Mouse (Mus musculus): Measurements from ENCODE around the gene Fpr1. TPM values are rescaled to one million over a fixed set of nuclear protein-coding genes. Genes with fewer than 3 reads are reported as not detected.
A peak's percentile ranks its signal among the peaks of the same experiment; 100 is the strongest.
"Not testable (repeated sequence)": the region's sequence is repeated elsewhere in the genome, so short reads cannot be mapped to it uniquely, and the experiment has no call there.

Fpr1 gene
- polyA plus RNA-seq, 1 experiment from 2014 or later, result not detected

GRCm38 (mm10) chr17:17857446-17857845, 26.3 kb downstream of the Fpr1 start:
- ATAC-seq (ENCODE audit: low FRiP score), result no peak
- no peak overlapping the region for H3K9ac ChIP-seq
- no peaks in the 10 kb centered on the region for H3K9me3 ChIP-seq (ENCODE audit: control insufficient read depth, low read length)
- H3K27ac ChIP-seq, result no peak overlapping the region
- no peaks in the 10 kb centered on the region for H3K4me1 ChIP-seq (replicated peaks; ENCODE audit: control insufficient read depth, insufficient read depth, low read length)
- no peak for DNase-seq (ENCODE audit: low spot score)
- H3K27me3 ChIP-seq (ENCODE audit: control insufficient read depth, insufficient read depth, low read length), result no peaks in the 10 kb centered on the region
- H3K4me3 ChIP-seq (replicated peaks; ENCODE audit: low read length), result no peak overlapping the region
- H3K4me2 ChIP-seq (replicated peaks), result no peak overlapping the region
- peaks cover 4% of the 10 kb centered on the region; the same call in 1 of the 2 replicates for H3K36me3 ChIP-seq (replicated peaks; ENCODE audit: control insufficient read depth, insufficient read depth)
- 79% methylated on average over 1 of the region's 1 CpGs for WGBS

GRCm38 (mm10) chr17:17856612-17857011, 27.1 kb downstream of the Fpr1 start:
- no peaks in the 10 kb centered on the region for H3K27me3 ChIP-seq (ENCODE audit: control insufficient read depth, insufficient read depth, low read length)
- 81% methylated on average over 1 of the region's 1 CpGs for WGBS
- H3K36me3 ChIP-seq (replicated peaks; ENCODE audit: control insufficient read depth, insufficient read depth), result no peaks in the 10 kb centered on the region
- DNase-seq (ENCODE audit: low spot score), result no peak
- ATAC-seq (ENCODE audit: low FRiP score), result no peak
- no peak overlapping the region for H3K27ac ChIP-seq
- no peaks in the 10 kb centered on the region for H3K9me3 ChIP-seq (ENCODE audit: control insufficient read depth, low read length)
- H3K4me3 ChIP-seq (replicated peaks; ENCODE audit: low read length), result no peak overlapping the region
- no peak overlapping the region for H3K9ac ChIP-seq
- H3K4me2 ChIP-seq (replicated peaks), result no peak overlapping the region
- H3K4me1 ChIP-seq (replicated peaks; ENCODE audit: control insufficient read depth, insufficient read depth, low read length), result no peaks in the 10 kb centered on the region

- Histone ChIP-seq H3K27me3 (ENCODE audit: control insufficient read depth, insufficient read depth, low read length) (no peaks in the 10 kb centered on the region), H3K4me3 (replicated peaks; ENCODE audit: low read length) (no peak within 1 kb of the TSS), H3K36me3 (replicated peaks; ENCODE audit: control insufficient read depth, insufficient read depth) (no peaks in the 10 kb centered on the region), H3K9me3 (ENCODE audit: control insufficient read depth, low read length) (no peaks in the 10 kb centered on the region), H3K4me1 (replicated peaks; ENCODE audit: control insufficient read depth, insufficient read depth, low read length) (no peaks in the 10 kb centered on the region), H3K27ac (no peak within 1 kb of the TSS), H3K4me2 (replicated peaks) (no peak within 1 kb of the TSS), H3K9ac (no peak within 1 kb of the TSS)
- no peak for DNase-seq (ENCODE audit: low spot score)
- ATAC-seq (ENCODE audit: low FRiP score), result peak; percentile 51; the same call in 1 of the 2 replicates
- 68% methylated on average over 8 of the region's 8 CpGs for WGBS
Observed at GRCm38 (mm10) chr17:17855064-17855838, 28.5 kb downstream of the Fpr1 start, which contains the start of gene Has1. Gene Has1 (minus strand): TSS chr17:17855205.

GRCm38 (mm10) chr17:17849906-17850712, 33.6 kb downstream of the Fpr1 start:
- Histone ChIP-seq H3K4me3 (replicated peaks; ENCODE audit: low read length) (peak overlapping the region; percentile 24), H3K4me1 (replicated peaks; ENCODE audit: control insufficient read depth, insufficient read depth, low read length) (no peaks in the 10 kb centered on the region), H3K27me3 (ENCODE audit: control insufficient read depth, insufficient read depth, low read length) (no peaks in the 10 kb centered on the region), H3K9me3 (ENCODE audit: control insufficient read depth, low read length) (no peaks in the 10 kb centered on the region), H3K4me2 (replicated peaks) (peak overlapping the region; percentile 48), H3K27ac (no peak overlapping the region), H3K36me3 (replicated peaks; ENCODE audit: control insufficient read depth, insufficient read depth) (no peaks in the 10 kb centered on the region), H3K9ac (peak overlapping the region; percentile 34)
- 19% methylated on average over 55 of the region's 55 CpGs for WGBS
- DNase-seq (ENCODE audit: low spot score), result no peak
- ATAC-seq (ENCODE audit: low FRiP score), result peak; percentile 57

GRCm38 (mm10) chr17:17848988-17849387, 34.8 kb downstream of the Fpr1 start:
- no peaks in the 10 kb centered on the region for H3K27me3 ChIP-seq (ENCODE audit: control insufficient read depth, insufficient read depth, low read length)
- no peaks in the 10 kb centered on the region for H3K36me3 ChIP-seq (replicated peaks; ENCODE audit: control insufficient read depth, insufficient read depth)
- no peak overlapping the region for H3K4me2 ChIP-seq (replicated peaks)
- H3K4me3 ChIP-seq (replicated peaks; ENCODE audit: low read length), result no peak overlapping the region
- no peak for DNase-seq (ENCODE audit: low spot score)
- WGBS, result 88% methylated on average over 2 of the region's 2 CpGs
- no peak for ATAC-seq (ENCODE audit: low FRiP score)
- no peaks in the 10 kb centered on the region for H3K9me3 ChIP-seq (ENCODE audit: control insufficient read depth, low read length)
- no peak overlapping the region for H3K27ac ChIP-seq
- no peak overlapping the region for H3K9ac ChIP-seq
- no peaks in the 10 kb centered on the region for H3K4me1 ChIP-seq (replicated peaks; ENCODE audit: control insufficient read depth, insufficient read depth, low read length)

- H3K27ac ChIP-seq, result no peak overlapping the region
- no peak overlapping the region for H3K9ac ChIP-seq
- no peaks in the 10 kb centered on the region for H3K27me3 ChIP-seq (ENCODE audit: control insufficient read depth, insufficient read depth, low read length)
- 71% methylated on average over 10 of the region's 10 CpGs for WGBS
- no peaks in the 10 kb centered on the region for H3K9me3 ChIP-seq (ENCODE audit: control insufficient read depth, low read length)
- peaks cover 15% of the 10 kb centered on the region for H3K36me3 ChIP-seq (replicated peaks; ENCODE audit: control insufficient read depth, insufficient read depth)
- H3K4me1 ChIP-seq (replicated peaks; ENCODE audit: control insufficient read depth, insufficient read depth, low read length), result no peaks in the 10 kb centered on the region
- no peak overlapping the region for H3K4me3 ChIP-seq (replicated peaks; ENCODE audit: low read length)
- DNase-seq (ENCODE audit: low spot score) (no peak), ATAC-seq (ENCODE audit: low FRiP score) (no peak)
- H3K4me2 ChIP-seq (replicated peaks), result no peak overlapping the region
Observed at GRCm38 (mm10) chr17:17845187-17846027, 38.3 kb downstream of the Fpr1 start.

- H3K9me3 ChIP-seq (ENCODE audit: control insufficient read depth, low read length); H3K4me2 ChIP-seq (replicated peaks); DNase-seq (ENCODE audit: low spot score); H3K4me3 ChIP-seq (replicated peaks; ENCODE audit: low read length); H3K4me1 ChIP-seq (replicated peaks; ENCODE audit: control insufficient read depth, insufficient read depth, low read length); H3K9ac ChIP-seq; ATAC-seq (ENCODE audit: low FRiP score); H3K27ac ChIP-seq; H3K27me3 ChIP-seq (ENCODE audit: control insufficient read depth, insufficient read depth, low read length): not testable (repeated sequence)
- 82% methylated on average over 3 of the region's 3 CpGs for WGBS
- peaks cover 23% of the 10 kb centered on the region for H3K36me3 ChIP-seq (replicated peaks; ENCODE audit: control insufficient read depth, insufficient read depth)
Observed at GRCm38 (mm10) chr17:17844606-17845005, 39.1 kb downstream of the Fpr1 start.

- ATAC-seq (ENCODE audit: low FRiP score), result peak; percentile 43; the same call in 1 of the 2 replicates
- WGBS, result 75% methylated on average over 27 of the region's 27 CpGs
- no peak overlapping the region for H3K4me2 ChIP-seq (replicated peaks)
- peaks cover 26% of the 10 kb centered on the region for H3K36me3 ChIP-seq (replicated peaks; ENCODE audit: control insufficient read depth, insufficient read depth)
- no peaks in the 10 kb centered on the region for H3K27me3 ChIP-seq (ENCODE audit: control insufficient read depth, insufficient read depth, low read length)
- no peak for DNase-seq (ENCODE audit: low spot score)
- H3K27ac ChIP-seq, result no peak overlapping the region
- no peak overlapping the region for H3K9ac ChIP-seq
- H3K4me1 ChIP-seq (replicated peaks; ENCODE audit: control insufficient read depth, insufficient read depth, low read length), result peaks cover 9% of the 10 kb centered on the region; the same call in 1 of the 2 replicates
- no peak overlapping the region for H3K4me3 ChIP-seq (replicated peaks; ENCODE audit: low read length)
- no peaks in the 10 kb centered on the region for H3K9me3 ChIP-seq (ENCODE audit: control insufficient read depth, low read length)
Observed at GRCm38 (mm10) chr17:17843534-17844261, 40.0 kb downstream of the Fpr1 start.

Measured in hindbrain, embryonic 14.5 days (tissue).